Mouse (Mus musculus): ENCODE results near the gene Bdh2.

- TF ChIP-seq CTCF (IDR thresholded peaks at IDR 0.05; ENCODE audit: low read depth, low read length) = peak; percentile 78
- TF ChIP-seq TAL1 (conservative IDR thresholded peaks at IDR 0.05; ENCODE audit: low read depth, low read length) = no peak
- TF ChIP-seq POLR2AphosphoS5 (IDR thresholded peaks at IDR 0.05; ENCODE audit: insufficient replicate concordance, low read depth, low read length) = no peak
- TF ChIP-seq GATA2 (IDR thresholded peaks at IDR 0.05; ENCODE audit: borderline replicate concordance, low read depth, low read length) = no peak
These were observed at the start of gene Bdh2 for GRCm38 (mm10) chr3:135280669-135281415.
